Mouse (Mus musculus): ENCODE measurements around the gene Hist1h1t. TPM values are rescaled to one million over a fixed set of nuclear protein-coding genes. Genes with fewer than 3 reads are reported as not detected.

The Hist1h1t gene
- total and polyA plus RNA-seq, 3 experiments: 0.16 TPM; not detected in 2

GRCm38 (mm10) chr13:23688956-23689355 lies 6.7 kb upstream of the Hist1h1t start:
- ATAC-seq (ENCODE audit: extremely low read depth, insufficient number of reproducible peaks, low FRiP score, poor library complexity, severe bottlenecking): no peak
- no peaks in the 10 kb centered on the region for H3K27me3 ChIP-seq (ENCODE audit: insufficient read depth, low read length)
- H3K36me3 ChIP-seq (replicated peaks): peaks cover 3% of the 10 kb centered on the region
- no peak for DNase-seq (ENCODE audit: low spot score)
- peaks cover 29% of the 10 kb centered on the region for H3K4me1 ChIP-seq (ENCODE audit: insufficient read depth, low read depth, low read length)
- no peak overlapping the region for H3K4me3 ChIP-seq (ENCODE audit: low read depth, low read length)
- TF ChIP-seq CTCF (IDR thresholded peaks at IDR 0.05; ENCODE audit: low read depth, low read length) (no peak), TAL1 (conservative IDR thresholded peaks at IDR 0.05; ENCODE audit: low read depth, low read length) (no peak), GATA2 (IDR thresholded peaks at IDR 0.05; ENCODE audit: borderline replicate concordance, low read depth, low read length) (no peak), GATA1 (IDR thresholded peaks at IDR 0.05; ENCODE audit: borderline replicate concordance, low read length) (no peak), POLR2AphosphoS5 (IDR thresholded peaks at IDR 0.05; ENCODE audit: insufficient replicate concordance, low read depth, low read length) (no peak)
- no peaks in the 10 kb centered on the region for H3K9me3 ChIP-seq (replicated peaks)

GRCm38 (mm10) chr13:23689459-23689858 lies 6.2 kb upstream of the Hist1h1t start:
- H3K27me3 ChIP-seq (ENCODE audit: insufficient read depth, low read length): no peaks in the 10 kb centered on the region
- H3K4me1 ChIP-seq (ENCODE audit: insufficient read depth, low read depth, low read length): peaks cover 29% of the 10 kb centered on the region
- no peak for TF ChIP-seq CTCF (IDR thresholded peaks at IDR 0.05; ENCODE audit: low read depth, low read length)
- TF ChIP-seq TAL1 (conservative IDR thresholded peaks at IDR 0.05; ENCODE audit: low read depth, low read length): 0 out of 2 replicates have a peak, but pooled peaks have one; percentile 10
- ATAC-seq (ENCODE audit: extremely low read depth, insufficient number of reproducible peaks, low FRiP score, poor library complexity, severe bottlenecking) (no peak), DNase-seq (ENCODE audit: low spot score) (no peak)
- no peak overlapping the region for H3K4me3 ChIP-seq (ENCODE audit: low read depth, low read length)
- H3K36me3 ChIP-seq (replicated peaks): peaks cover 3% of the 10 kb centered on the region
- H3K9me3 ChIP-seq (replicated peaks): no peaks in the 10 kb centered on the region

GRCm38 (mm10) chr13:23693856-23694440 lies 1.7 kb upstream of the Hist1h1t start:
- Histone ChIP-seq H3K36me3 (replicated peaks) (peaks cover 3% of the 10 kb centered on the region), H3K4me1 (ENCODE audit: insufficient read depth, low read depth, low read length) (peaks cover 29% of the 10 kb centered on the region), H3K4me3 (ENCODE audit: low read depth, low read length) (no peak overlapping the region), H3K27me3 (ENCODE audit: insufficient read depth, low read length) (no peaks in the 10 kb centered on the region), H3K9me3 (replicated peaks) (no peaks in the 10 kb centered on the region)
- TF ChIP-seq CTCF (IDR thresholded peaks at IDR 0.05; ENCODE audit: low read depth, low read length): no peak
- TF ChIP-seq GATA1 (IDR thresholded peaks at IDR 0.05; ENCODE audit: borderline replicate concordance, low read length): no peak
- TF ChIP-seq GATA2 (IDR thresholded peaks at IDR 0.05; ENCODE audit: borderline replicate concordance, low read depth, low read length): no peak
- TF ChIP-seq TAL1 (conservative IDR thresholded peaks at IDR 0.05; ENCODE audit: low read depth, low read length): no peak
- no peak for TF ChIP-seq POLR2AphosphoS5 (IDR thresholded peaks at IDR 0.05; ENCODE audit: insufficient replicate concordance, low read depth, low read length)
- no peak for DNase-seq (ENCODE audit: low spot score)
- ATAC-seq (ENCODE audit: extremely low read depth, insufficient number of reproducible peaks, low FRiP score, poor library complexity, severe bottlenecking): no peak

GRCm38 (mm10) chr13:23694956-23695355 lies 658 bp upstream of the Hist1h1t start:
- ATAC-seq (ENCODE audit: extremely low read depth, insufficient number of reproducible peaks, low FRiP score, poor library complexity, severe bottlenecking) (no peak), DNase-seq (ENCODE audit: low spot score) (no peak)
- H3K4me3 ChIP-seq (ENCODE audit: low read depth, low read length): no peak overlapping the region
- no peaks in the 10 kb centered on the region for H3K27me3 ChIP-seq (ENCODE audit: insufficient read depth, low read length)
- no peak for TF ChIP-seq POLR2AphosphoS5 (IDR thresholded peaks at IDR 0.05; ENCODE audit: insufficient replicate concordance, low read depth, low read length)
- no peak for TF ChIP-seq GATA1 (IDR thresholded peaks at IDR 0.05; ENCODE audit: borderline replicate concordance, low read length)
- no peak for TF ChIP-seq GATA2 (IDR thresholded peaks at IDR 0.05; ENCODE audit: borderline replicate concordance, low read depth, low read length)
- TF ChIP-seq TAL1 (conservative IDR thresholded peaks at IDR 0.05; ENCODE audit: low read depth, low read length): no peak
- no peak for TF ChIP-seq CTCF (IDR thresholded peaks at IDR 0.05; ENCODE audit: low read depth, low read length)
- H3K9me3 ChIP-seq (replicated peaks): no peaks in the 10 kb centered on the region
- H3K4me1 ChIP-seq (ENCODE audit: insufficient read depth, low read depth, low read length): peaks cover 26% of the 10 kb centered on the region
- peaks cover 3% of the 10 kb centered on the region for H3K36me3 ChIP-seq (replicated peaks)

GRCm38 (mm10) chr13:23696061-23696474 lies 454 bp downstream of the Hist1h1t start:
- no peak for ATAC-seq (ENCODE audit: extremely low read depth, insufficient number of reproducible peaks, low FRiP score, poor library complexity, severe bottlenecking)
- H3K4me1 ChIP-seq (ENCODE audit: insufficient read depth, low read depth, low read length): peaks cover 26% of the 10 kb centered on the region
- no peak for DNase-seq (ENCODE audit: low spot score)

GRCm38 (mm10) chr13:23697491-23698299 lies 2.1 kb downstream of the Hist1h1t start:
- Histone ChIP-seq H3K27me3 (ENCODE audit: insufficient read depth, low read length) (no peaks in the 10 kb centered on the region), H3K4me3 (ENCODE audit: low read depth, low read length) (peak overlapping the region; percentile 66), H3K36me3 (replicated peaks) (no peaks in the 10 kb centered on the region), H3K9me3 (replicated peaks) (no peaks in the 10 kb centered on the region), H3K4me1 (ENCODE audit: insufficient read depth, low read depth, low read length) (peaks cover 31% of the 10 kb centered on the region)
- peak; percentile 51 for ATAC-seq (ENCODE audit: extremely low read depth, insufficient number of reproducible peaks, low FRiP score, poor library complexity, severe bottlenecking)
- no peak for TF ChIP-seq TAL1 (conservative IDR thresholded peaks at IDR 0.05; ENCODE audit: low read depth, low read length)
- TF ChIP-seq GATA2 (IDR thresholded peaks at IDR 0.05; ENCODE audit: borderline replicate concordance, low read depth, low read length): no peak
- peak; percentile 36; the same call in 1 of the 2 replicates for TF ChIP-seq POLR2AphosphoS5 (IDR thresholded peaks at IDR 0.05; ENCODE audit: insufficient replicate concordance, low read depth, low read length)
- TF ChIP-seq GATA1 (IDR thresholded peaks at IDR 0.05; ENCODE audit: borderline replicate concordance, low read length): no peak
- peak; percentile 49; the same call in 1 of the 2 replicates for TF ChIP-seq CTCF (IDR thresholded peaks at IDR 0.05; ENCODE audit: low read depth, low read length)
- DNase-seq (ENCODE audit: low spot score): no peak

More at GRCm38 (mm10) chr13:23696061-23696474, 454 bp downstream of the Hist1h1t start:
- H3K36me3 ChIP-seq (replicated peaks): no peaks in the 10 kb centered on the region
- H3K4me3 ChIP-seq (ENCODE audit: low read depth, low read length): no peak overlapping the region; the same call in 1 of the 2 replicates
- TF ChIP-seq GATA1 (IDR thresholded peaks at IDR 0.05; ENCODE audit: borderline replicate concordance, low read length): no peak
- TF ChIP-seq CTCF (IDR thresholded peaks at IDR 0.05; ENCODE audit: low read depth, low read length): no peak
- TF ChIP-seq POLR2AphosphoS5 (IDR thresholded peaks at IDR 0.05; ENCODE audit: insufficient replicate concordance, low read depth, low read length): no peak
- no peak for TF ChIP-seq TAL1 (conservative IDR thresholded peaks at IDR 0.05; ENCODE audit: low read depth, low read length)
- H3K27me3 ChIP-seq (ENCODE audit: insufficient read depth, low read length): no peaks in the 10 kb centered on the region
- H3K9me3 ChIP-seq (replicated peaks): no peaks in the 10 kb centered on the region

All from G1E (cell line).